Mouse (Mus musculus): ENCODE data around the gene Mafb.

GRCm38 (mm10) chr2:160415161-160415560 lies 48.3 kb upstream of the Mafb start:
- TF ChIP-seq CTCF (IDR thresholded peaks at IDR 0.05) (no peak), EP300 (IDR thresholded peaks at IDR 0.05) (no peak)
